Mouse (Mus musculus): ENCODE results near the gene Olfr347.

The Olfr347 gene

GRCm38 (mm10) chr2:36731602-36732001 lies at the start of gene Olfr347:
Gene Olfr347, plus strand, starts transcription at chr2:36731902.
- no peak for DNase-seq (ENCODE audit: low spot score in 2 of 2)

GRCm38 (mm10) chr2:36685488-36685887 lies 46.2 kb upstream of the Olfr347 start, which contains the start of gene Olfr346:
Gene Olfr346, plus strand, starts transcription at chr2:36685788.
- DNase-seq (ENCODE audit: low spot score in 2 of 2), result no peak

- DNase-seq (ENCODE audit: low spot score in 2 of 2), result no peak
Measured at GRCm38 (mm10) chr2:36736226-36736625, 4.5 kb downstream of the Olfr347 start.

GRCm38 (mm10) chr2:36783976-36784375 lies 52.3 kb downstream of the Olfr347 start, which contains the start of gene Olfr348:
Gene Olfr348, plus strand, starts transcription at chr2:36784276.
- DNase-seq (ENCODE audit: low spot score in 2 of 2), result no peak

Data from frontal cortex, postnatal 36 days (tissue).